Mouse (Mus musculus) adrenal gland, postnatal 10 days (tissue): ENCODE measurements at regions not wholly inside any gene's neighbourhood (a gene's known extent, or its start where the extent isn't known, plus 50 kb on each side); places are given as distances from the start of the nearest gene placed in this dataset.
A peak's percentile ranks its signal among the peaks of the same experiment; 100 is the strongest.
"Not testable (repeated sequence)": the region's sequence is repeated elsewhere in the genome, so short reads cannot be mapped to it uniquely, and the experiment has no call there.

Experiments used
- DNase-seq: peaks from one replicate; pipeline ENCODE4 v3.0.0; 2021; ENCODE audit warnings: mixed read lengths

DNA sequence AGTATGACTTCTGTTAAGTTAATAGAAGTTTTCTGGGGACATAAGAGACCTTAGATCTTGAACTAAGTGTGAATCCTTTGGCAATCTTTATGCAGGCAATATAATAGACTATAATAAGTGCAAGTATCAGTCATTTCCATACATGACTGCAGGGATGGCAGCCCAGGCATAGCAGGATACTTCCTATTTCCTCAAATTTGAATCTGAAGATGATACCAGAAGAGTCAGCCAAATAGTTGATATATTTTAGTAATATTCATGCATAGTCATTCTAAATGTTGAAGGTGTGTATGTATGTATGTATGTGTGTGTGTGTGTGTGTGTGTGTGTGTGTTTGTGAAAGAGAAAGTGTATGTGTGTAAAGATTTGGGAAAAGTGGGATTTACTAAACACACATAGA, 64.3 kb downstream of the Prl2c2 start:
- DNase-seq, result not testable (repeated sequence)

DNA sequence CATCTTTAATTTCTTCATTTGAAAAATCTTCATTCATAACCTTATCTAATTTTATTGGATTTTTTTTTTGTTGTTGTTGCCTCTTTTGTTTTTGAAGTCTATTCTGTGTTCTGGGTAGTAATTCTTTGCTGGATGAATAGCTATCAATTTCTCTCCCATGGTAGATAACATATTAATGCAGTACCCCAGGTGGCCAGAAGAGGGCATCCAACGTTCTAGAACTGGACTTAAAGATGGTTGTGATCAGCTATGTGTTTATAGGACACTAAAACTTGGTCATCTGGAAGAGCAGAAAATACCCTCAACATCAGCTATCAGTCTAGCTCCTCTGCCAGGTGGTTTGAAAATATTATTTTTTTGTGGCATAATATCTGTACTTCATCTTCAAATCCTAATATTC, 70.1 kb downstream of the Prl2c2 start:
- peak; percentile 45 for DNase-seq

DNA sequence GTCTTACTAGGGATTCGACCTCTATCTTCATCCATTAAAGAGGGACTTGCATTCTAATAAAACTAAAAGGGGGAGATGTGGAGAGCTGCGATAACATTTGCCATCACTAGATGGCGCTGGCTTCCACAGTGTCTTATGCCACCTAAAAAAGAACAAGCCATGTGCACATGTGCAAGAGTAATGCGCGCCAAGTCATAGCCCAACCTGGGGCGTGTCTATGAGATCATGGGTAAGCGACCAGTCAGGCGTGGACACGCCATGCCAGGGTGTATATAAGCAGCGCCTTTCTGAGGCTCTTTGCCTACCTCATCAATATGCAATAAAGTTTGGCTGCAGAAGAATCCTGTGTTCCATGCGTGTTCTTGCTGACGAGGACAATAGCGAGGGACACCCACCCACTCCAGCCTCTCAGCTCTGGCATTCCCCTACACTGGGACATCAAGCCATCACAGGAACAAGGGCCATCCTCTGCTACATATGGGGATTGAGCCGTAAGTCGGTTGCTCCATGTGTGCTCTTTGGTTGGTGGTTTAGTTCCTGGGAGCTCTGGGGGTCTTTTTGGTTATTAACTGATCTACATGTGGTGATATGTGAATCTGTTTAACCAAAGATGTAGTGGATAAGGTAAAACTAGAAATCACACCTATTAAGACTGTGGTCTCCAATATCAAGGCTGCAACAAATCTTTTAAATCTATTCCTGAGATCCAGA, 73.1 kb downstream of the Prl2c2 start:
- not testable (repeated sequence) for DNase-seq

DNA sequence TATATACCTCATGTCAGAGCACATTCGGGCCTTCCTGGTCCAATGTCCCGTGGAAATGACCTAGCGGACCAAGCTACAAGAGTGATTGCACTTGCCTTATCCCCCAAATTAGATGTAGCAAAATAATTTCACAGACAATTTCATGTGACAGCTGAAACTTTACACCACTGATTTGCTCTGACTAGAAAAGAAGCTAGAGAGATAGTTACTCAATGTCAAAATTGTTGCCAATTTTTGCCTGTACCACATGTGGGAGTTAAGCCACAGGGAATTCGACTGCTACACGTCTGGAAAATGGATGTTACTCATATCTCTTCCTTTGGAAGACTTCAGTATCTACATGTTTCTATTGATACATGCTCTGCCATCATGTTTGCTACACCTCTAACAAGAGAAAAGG, 74.6 kb downstream of the Prl2c2 start:
- DNase-seq, result no peak

DNA sequence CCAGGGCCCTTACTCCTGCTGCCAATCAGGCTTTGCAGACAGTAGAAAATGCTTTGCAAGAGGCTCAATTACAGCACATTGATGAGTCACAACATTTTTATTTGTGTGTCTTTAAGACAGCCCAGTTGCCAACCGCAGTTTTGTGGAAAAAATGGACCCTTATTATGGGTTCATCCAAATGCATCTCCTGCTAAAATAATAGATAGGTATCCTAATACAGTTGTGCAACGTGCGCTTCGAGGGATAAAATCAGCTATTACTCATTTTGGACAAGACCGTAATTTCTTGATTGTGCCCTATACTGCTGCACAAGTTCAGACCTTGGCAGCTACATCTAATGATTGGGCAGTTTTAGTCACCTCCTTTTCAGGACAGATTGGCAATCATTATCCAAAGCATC, 75.4 kb downstream of the Prl2c2 start:
- no peak for DNase-seq

DNA sequence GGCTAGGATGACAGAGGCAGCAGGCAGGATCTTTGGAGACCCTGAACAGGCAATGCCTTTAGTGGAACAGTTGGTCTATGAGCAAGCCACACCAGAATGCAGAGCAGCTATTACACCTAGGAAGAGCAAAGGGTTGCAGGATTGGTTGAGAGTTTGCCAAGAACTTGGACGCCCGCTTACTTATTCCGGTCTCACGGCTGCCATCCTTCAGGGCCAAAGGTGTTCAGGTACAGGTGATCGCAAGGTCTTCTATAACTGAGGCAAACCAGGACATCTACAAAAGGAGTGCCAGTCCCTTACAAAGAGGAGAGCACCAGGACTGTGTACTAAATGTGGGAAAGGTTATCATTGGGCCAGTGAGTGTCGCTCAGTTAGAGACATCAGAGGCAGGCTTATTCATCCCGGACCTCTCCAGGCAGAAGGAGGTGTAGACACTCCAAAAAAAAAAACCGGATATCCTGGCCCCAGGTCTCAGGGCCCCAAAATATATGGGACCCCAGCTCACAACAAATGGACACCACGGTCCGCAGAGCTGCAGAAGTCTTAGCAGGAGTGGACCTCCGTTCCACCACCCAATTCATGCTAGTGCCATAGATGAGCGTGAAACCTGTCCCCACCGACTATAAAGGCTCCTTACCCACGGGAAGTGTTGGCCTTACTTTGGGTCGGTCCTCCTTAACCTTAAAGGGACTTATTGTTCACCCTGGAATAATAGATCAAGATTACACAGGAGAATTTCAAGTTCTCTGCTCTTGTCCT, 77.4 kb downstream of the Prl2c2 start:
- DNase-seq, result no peak

DNA sequence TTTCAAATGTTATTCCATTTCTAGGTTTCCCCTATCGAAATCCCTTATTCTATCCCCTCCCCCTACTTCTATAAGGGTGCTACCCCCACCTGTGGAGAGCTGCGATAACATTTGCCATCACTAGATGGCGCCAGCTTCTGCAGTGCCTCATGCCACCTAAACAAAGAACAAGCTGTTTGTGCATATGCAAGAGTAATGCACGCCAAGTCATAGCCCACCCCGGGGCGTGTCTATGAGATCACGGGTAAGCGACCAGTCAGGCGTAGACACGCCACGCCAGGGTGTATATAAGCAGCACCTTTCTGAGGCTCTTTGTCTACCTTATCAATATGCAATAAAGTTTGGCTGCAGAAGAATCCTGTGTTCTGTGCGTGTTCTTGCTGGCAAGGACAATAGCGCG, 79.6 kb downstream of the Prl2c2 start:
- DNase-seq, result no peak

DNA sequence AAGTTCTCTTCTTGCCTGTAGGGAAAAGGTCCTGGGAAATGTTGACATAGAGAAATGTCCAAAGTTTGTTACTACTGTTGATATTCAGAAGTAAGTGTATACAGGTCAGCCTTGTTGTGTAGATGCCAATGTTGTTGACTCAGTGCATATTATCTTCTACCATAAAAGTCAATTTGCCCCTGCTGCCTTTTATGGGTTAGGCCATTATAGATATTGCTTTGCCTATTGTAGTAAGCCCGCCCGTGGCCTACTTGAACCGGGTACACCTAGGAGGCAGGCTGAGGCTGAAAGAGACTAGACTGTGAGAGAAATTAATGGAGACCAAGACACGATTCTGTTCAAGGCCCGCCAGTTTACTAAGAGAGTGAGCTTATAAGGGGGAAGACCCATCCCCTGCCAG, 92.3 kb downstream of the Prl2c2 start:
- no peak for DNase-seq

DNA sequence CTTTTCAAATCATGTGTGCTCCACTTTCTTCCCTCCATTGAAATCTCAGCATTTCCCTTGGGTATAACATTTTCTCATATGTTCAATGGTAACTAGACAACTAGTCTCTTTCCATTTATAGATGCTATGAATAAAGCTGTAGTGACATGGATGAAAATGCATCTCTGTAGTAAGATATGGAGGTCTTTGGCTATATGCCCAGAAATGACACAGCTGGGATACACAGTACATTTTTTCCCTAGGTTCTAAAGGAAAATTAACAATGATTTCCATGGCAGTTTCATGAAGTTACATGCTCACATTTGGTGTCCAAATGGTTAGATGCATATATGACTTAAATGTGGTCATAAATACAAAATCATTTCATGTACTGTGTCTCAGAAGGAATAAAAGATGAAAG, 99.0 kb downstream of the Prl2c2 start:
- no peak for DNase-seq

DNA sequence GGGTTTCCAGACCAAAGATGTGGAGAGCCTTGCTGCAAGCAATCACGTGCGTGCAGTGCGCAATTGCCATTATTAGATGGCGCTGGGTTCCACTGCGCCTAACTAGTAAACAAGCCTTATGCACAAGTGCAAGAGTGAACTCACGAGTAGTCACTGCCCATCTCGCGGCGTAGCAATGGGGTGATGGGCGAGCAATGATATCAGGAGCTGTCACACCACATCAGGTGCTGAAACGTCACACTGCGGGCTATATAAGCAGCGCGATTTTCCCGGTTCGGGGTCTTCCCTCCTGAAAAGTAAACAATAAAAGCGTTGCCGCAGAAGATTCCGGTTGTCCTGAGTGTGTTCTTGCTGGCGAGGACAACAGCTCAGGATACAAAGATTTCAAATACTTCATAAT, 89.8 kb upstream of the Prl2c3 start:
- DNase-seq, result not testable (repeated sequence)

DNA sequence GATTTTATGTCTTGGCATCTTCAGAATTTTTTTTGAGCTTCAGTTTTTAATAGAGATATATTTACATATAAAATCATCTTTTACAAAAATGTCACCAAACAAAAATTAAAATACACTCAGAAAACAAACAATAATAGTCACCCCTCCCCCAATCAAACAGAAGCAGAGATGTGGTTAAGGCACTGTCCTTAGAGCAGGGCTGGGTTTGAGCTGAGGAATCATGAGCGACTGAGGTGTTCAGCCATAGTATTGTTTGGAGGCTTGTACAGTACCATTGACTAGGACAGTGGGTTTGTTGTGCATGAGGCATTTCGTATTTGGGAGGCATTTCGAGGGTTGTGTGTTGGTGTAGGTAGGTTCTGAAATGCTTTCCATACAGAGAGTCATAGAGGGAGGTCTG, 79.6 kb upstream of the Prl2c3 start:
- DNase-seq, result not testable (repeated sequence)

DNA sequence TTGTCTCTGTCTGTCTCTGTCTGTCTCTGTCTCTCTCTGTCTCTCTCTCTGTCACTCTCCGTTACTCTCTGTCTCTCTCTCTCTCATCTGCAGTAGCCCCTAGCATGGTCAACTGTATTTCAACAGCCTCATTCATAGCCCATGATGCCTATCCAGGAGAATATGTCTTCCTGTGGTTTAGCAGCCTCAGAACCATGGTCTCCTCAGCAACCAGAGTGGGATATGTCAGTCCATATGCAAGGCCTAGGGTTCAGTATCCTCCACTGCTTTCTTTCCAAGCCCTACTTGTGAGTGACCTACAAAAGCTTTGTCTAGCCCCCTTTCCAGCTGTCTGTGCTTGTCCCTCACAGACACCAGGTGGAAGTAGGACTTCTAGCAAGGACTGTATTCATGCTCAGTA, 65.1 kb upstream of the Prl2c3 start:
- not testable (repeated sequence) for DNase-seq

DNA sequence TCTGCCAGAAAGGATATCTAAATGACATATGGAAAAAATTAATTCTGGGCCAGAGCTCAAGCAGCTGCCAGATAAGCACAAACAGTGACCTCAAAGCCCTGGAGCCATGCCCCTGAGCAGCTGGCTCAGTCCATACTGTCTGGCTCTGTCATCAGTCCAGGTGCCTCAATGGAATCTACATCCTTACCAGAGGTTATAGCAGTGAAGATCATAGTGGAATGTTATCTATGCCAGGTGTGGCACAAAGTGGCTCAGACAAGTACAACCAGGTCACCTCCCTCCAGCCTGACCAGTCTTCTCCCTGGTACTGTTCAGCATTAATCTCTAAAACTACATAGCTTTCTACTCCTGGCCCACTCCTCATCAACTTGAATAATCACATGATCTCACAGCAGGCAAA, 64.4 kb upstream of the Prl2c3 start:
- no peak for DNase-seq

DNA sequence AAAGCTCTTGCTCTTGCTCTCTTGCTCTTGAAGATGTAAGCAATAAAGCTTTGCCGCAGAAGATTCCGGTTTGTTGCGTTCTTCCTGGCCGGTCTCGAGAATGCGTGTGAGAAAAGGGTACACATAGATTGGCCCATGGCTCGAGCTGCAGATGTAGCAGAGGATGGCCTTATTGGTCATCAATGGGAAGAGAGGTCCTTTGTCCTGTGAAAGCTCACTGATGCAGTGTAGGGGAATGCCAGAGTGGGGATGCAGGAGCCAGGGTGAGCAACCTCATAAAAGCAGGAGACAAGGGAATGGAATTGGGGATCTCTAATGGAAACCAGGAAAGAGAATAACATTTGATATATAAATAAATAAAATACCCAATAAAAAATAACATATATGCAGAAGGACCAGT, 63.7 kb upstream of the Prl2c3 start:
- DNase-seq, result not testable (repeated sequence)

DNA sequence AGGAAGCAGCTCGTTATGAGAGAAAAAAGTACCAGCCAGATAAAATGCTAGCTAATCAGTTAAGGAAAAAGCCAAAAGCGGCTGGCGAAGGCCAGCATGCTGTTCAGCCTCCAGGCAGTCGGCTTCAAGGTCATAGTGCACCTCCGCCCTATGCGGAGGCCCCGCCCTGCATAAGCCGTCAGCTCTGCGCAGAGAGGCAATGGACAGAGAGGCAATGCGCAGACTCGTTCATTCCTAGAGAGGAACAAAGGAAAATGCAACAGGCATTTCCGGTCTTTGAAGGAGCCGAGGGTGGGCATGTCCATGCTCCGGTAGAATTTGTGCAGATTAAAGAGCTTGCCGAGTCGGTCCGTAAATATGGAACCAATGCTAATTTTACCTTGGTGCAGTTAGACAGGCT, 61.1 kb upstream of the Prl2c3 start:
- not testable (repeated sequence) for DNase-seq

DNA sequence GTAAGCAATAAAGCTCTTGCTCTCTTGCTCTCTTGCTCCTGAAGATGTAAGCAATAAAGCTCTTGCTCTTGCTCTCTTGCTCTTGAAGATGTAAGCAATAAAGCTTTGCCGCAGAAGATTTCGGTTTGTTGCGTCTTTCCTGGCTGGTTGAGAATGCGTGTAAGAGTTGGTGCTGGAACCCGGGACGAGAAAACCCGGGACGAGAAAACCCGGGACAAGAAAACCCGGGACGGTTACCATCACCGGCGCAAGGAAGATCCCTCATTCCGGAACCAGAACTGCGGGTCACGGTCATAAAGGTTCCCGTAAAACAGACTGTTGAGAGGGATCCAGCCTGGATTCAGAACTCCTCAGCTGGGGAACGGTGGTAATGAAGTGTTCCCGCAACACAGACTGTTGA, 60.1 kb upstream of the Prl2c3 start:
- not testable (repeated sequence) for DNase-seq
